Mouse (Mus musculus) ES-CJ7 (cell line): ENCODE results near the gene Trem3.
A peak's percentile ranks its signal among the peaks of the same experiment; 100 is the strongest.

ENCODE experiments used
- DNase-seq: peaks from one replicate; pipeline ENCODE4 v3.0.0; 2011; ENCODE audit warnings: low read depth, low spot score

The Trem3 gene

DNA sequence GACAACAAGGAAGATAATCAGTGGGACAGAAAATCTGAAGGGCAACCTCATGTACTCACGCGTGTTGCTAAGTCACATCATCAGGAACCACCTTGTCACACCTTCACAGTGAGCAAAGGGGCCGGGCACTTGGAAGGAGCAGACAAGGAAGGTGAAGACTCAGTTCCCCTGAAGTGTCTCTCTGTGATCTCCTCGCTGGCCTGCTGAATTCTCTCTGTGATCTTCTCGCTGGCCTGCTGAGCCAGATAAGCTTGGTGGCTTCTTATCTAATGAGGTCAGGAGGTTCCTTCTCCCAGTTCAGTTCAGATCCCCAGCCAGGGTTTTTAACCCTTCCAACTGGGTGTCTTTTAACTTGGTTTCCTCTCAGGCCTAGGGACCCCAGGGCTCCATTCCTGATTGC, 24.6 kb downstream of the Trem3 start:
- DNase-seq, result no peak

GRCm38 (mm10) chr17:48272598-48272997, 25.0 kb downstream of the Trem3 start:
- DNase-seq, result no peak

GRCm38 (mm10) chr17:48274098-48274497, 26.5 kb downstream of the Trem3 start:
- no peak for DNase-seq

DNA sequence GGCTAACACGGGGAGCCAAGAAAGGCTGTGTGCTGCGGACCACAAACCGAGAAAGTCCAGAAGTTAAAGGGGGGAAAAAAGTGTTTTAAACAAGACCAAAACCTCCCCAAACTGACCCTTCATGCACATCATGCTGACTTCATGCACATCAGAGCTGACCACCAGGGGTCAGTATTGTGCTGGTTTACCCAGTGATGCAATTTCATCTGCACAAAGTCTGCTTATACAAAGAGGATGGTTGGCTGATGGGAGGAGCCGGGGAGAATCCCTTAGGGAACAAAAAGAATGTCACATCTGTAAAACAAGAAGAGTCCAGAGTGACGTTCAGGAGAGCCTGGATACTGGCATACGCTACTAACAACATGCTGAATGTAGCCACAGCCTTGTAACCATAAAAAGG, 27.3 kb downstream of the Trem3 start:
- DNase-seq, result peak; percentile 89

- DNase-seq, result no peak
These were observed 28.2 kb downstream of the Trem3 start for GRCm38 (mm10) chr17:48275736-48276135.

DNA sequence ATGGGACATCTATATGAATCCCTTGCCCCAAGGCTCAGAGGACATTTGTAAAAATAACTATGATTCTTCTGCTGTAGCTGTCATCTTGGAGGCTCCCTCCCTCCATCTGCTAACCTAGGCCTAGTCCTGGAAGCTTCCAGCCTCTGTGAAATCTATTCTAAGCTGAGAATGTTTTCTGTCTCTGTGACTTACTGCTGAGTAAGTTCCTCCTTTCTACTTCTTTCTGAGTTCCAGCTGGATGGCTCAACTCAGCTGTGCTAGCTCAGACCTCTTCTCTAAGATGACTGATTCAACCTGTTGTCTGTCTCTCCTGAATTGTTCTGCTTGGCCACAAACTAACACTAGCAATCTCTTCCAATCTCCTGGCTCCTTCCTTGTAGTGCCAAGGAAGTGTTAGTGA, 30.8 kb downstream of the Trem3 start:
- no peak for DNase-seq

GRCm38 (mm10) chr17:48279002-48279401, 31.4 kb downstream of the Trem3 start:
- DNase-seq, result no peak

DNA sequence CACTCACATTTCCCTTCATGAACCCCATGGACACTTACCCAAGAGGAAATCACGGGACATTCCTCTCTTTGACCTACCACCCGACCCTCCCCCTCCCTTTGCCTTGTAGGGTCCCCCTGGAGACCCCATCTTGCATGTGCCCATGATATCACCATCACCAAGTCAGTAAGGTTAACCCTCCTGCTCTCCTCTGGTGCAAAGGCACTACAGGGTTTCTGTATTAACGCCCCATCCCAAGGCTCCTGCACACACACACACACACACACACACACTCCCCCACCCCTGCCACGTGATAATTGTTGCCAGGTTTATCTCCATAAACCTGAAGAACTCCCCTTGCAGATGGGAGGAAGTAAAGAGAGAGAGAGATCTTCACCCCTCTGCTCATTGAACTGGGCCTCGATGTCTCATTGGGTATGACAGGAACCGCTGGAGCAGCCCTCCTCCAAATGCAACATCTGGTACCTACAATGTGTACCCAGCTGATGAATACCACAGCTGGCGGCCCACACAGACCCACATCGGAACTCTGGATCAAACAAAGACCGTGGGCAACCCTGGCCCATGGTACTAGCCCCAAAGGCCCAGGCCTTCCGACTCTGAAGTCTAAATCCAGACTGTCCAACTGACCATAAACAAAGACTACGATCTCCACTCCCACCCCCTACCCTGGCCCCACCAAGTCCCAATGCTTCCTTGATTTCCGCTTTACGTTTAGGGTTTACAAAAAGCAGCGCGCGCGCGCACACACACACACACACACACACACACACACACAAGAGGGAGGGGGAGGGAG, 33.6 kb downstream of the Trem3 start:
- no peak for DNase-seq

- no peak for DNase-seq
These were observed 34.1 kb downstream of the Trem3 start for GRCm38 (mm10) chr17:48281739-48282085.

DNA sequence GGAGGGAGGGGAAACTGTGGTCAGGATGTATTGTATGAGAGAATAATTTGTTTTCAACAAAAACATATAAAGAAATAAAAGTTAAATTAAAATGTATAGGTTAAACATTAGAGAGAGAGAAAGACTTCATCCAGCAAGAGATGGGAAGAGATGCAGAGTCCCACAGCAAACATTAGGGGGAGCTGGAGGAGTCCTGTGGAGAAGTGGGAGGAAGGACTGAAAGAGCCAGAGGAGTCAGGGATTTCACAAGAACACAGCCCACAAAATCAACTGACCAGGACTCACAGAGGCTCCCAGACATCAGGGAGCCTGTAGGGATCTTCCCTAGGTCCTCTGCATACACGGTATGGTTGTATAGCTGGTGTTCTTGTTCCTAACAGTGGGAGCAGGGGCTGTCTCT, 39.2 kb downstream of the Trem3 start:
- DNase-seq, result peak; percentile 54

GRCm38 (mm10) chr17:48287276-48287675, 39.7 kb downstream of the Trem3 start:
- no peak for DNase-seq

DNA sequence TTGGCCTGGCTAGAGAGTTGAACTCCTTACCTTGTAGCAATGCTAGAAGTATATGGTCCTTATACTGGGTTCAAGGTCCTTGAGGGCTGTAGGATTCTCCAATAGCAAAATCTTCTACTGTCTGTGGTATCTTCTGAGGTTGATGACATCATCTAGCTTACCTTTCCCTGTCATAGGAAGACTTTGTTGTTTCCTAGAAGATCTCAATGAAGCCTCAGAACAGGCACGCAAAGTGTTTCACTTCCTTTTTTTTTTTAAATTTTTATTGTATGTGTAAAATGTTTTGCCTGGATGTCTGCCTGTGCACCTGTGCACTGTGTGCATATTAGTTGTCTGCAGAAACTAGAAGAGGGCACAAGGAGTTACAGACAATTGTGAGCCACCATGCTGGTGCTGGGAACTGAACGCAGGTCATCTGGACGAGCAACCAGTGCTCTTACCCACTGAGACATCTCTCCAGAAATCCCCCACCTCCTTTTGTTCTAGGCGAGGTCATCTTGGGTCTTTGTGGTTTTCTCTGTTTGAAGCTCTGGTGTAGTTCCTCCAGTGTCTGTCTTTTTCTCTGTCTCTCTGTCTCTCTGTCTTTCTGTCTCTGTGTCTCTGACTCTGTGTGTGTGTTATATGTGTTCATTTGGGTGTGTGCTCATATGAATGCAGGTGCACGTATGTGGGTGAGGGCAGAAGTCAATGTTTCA, 46.1 kb downstream of the Trem3 start:
- DNase-seq, result no peak

- peak; percentile 76 for DNase-seq
These were observed 51.6 kb downstream of the Trem3 start, which contains the start of gene Treml2 for GRCm38 (mm10) chr17:48299203-48299602. Treml2 (plus strand) TSS chr17:48299498.

DNA sequence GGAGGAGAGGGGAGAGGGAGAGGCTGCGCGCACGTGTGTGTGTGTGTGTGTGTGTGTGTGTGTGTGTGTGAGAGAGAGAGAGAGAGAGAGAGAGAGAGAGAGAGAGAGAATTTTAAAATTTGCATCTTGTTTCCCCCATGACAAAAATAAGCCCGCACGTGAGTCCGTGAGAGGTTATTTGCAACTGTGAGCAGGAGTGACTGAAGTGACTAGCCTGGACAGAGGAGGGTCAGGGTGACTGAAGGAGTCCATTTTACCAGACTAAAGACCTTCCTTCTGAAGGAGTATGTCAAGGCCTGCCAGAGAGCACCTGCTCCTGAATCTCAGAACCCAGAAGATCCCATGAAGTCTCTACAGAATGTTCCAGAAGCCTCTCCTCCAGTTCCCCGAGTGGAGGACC, 52.2 kb downstream of the Trem3 start:
- no peak for DNase-seq

- no peak for DNase-seq
These were observed 52.6 kb downstream of the Trem3 start for GRCm38 (mm10) chr17:48300199-48300598.

DNA sequence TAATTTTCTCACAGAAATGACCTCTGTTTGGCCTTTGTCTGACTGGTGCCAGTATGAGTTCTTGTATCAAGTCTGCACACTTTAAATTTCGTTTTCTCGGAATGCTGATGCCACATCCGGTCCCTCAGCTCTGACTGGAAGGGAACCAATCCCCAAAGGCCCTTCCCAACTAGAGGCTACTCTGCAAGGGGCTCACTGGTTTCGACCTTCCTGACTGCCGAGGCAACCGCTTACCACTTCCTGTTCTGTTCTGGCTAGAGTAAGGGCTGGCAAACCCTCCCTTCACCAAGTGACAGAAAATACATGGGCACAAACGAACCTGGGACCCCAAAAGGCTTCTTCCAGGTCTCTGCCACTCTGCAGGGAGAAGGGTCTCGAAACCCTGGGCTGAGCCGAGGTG, 53.3 kb downstream of the Trem3 start:
- no peak for DNase-seq

- no peak for DNase-seq
These were observed 54.2 kb downstream of the Trem3 start for GRCm38 (mm10) chr17:48301792-48302191.
